Mouse (Mus musculus): ENCODE results near the gene Ccdc88c. TPM values are rescaled to one million over a fixed set of nuclear protein-coding genes. Genes with fewer than 3 reads are reported as not detected.

The Ccdc88c gene
- polyA plus RNA-seq, 1 experiment from 2014 or later: 5.7 TPM

- TF ChIP-seq CTCF (IDR thresholded peaks at IDR 0.05; ENCODE audit: low read depth) (no peak), EP300 (optimal IDR thresholded peaks at IDR 0.05) (no peak)
- no peaks in the 10 kb centered on the region for H3K36me3 ChIP-seq (ENCODE audit: control insufficient read depth, insufficient read depth, low read length)
- no peak overlapping the region for H3K9ac ChIP-seq (ENCODE audit: low read length)
- DNase-seq (ENCODE audit: low spot score) (no peak), ATAC-seq (ENCODE audit: low FRiP score, low TSS enrichment) (no peak)
- H3K4me2 ChIP-seq (replicated peaks; ENCODE audit: low read depth): no peak overlapping the region
- H3K4me1 ChIP-seq (replicated peaks; ENCODE audit: control insufficient read depth, insufficient read depth): no peaks in the 10 kb centered on the region
- no peaks in the 10 kb centered on the region for H3K9me3 ChIP-seq (ENCODE audit: control insufficient read depth, low read length)
- WGBS: 64% methylated on average over 6 of the region's 6 CpGs
- H3K27me3 ChIP-seq (ENCODE audit: control insufficient read depth, insufficient read depth, low read length): peaks cover 5% of the 10 kb centered on the region; the same call in 1 of the 2 replicates
- no peak overlapping the region for H3K27ac ChIP-seq (replicated peaks)
- H3K4me3 ChIP-seq (ENCODE audit: low read depth, low read length): no peak overlapping the region
Measured at GRCm38 (mm10) chr12:100901386-100901785, 127.5 kb downstream of the Ccdc88c start.

DNA sequence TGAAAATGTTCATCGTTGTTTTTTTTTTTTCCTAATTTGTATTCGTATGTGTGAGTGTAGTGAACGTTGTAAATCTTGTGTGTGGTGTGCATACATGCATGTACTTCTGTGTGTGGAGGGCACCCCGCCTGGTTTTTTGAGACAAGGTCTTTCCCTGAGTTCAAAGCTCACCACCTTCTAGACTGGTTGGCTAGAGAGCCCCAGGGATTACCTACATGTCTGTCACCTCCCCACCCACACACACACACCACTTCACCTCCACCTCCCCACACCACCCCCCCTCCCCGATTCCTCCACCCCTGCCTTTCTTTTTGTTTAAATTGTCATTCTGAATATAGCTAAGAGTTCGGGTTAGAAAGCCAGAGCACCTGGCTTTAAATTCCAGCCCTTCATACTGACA lies 128.0 kb downstream of the Ccdc88c start:
- Histone ChIP-seq H3K36me3 (ENCODE audit: control insufficient read depth, insufficient read depth, low read length) (no peaks in the 10 kb centered on the region), H3K4me1 (replicated peaks; ENCODE audit: control insufficient read depth, insufficient read depth) (no peaks in the 10 kb centered on the region), H3K4me2 (replicated peaks; ENCODE audit: low read depth) (no peak overlapping the region), H3K4me3 (ENCODE audit: low read depth, low read length) (no peak overlapping the region), H3K27me3 (ENCODE audit: control insufficient read depth, insufficient read depth, low read length) (peaks cover 5% of the 10 kb centered on the region; the same call in 1 of the 2 replicates), H3K9me3 (ENCODE audit: control insufficient read depth, low read length) (no peaks in the 10 kb centered on the region), H3K27ac (replicated peaks) (no peak overlapping the region), H3K9ac (ENCODE audit: low read length) (no peak overlapping the region)
- TF ChIP-seq EP300 (optimal IDR thresholded peaks at IDR 0.05) (no peak), CTCF (IDR thresholded peaks at IDR 0.05; ENCODE audit: low read depth) (no peak)
- 47% methylated on average over 6 of the region's 6 CpGs for WGBS
- ATAC-seq (ENCODE audit: low FRiP score, low TSS enrichment) (no peak), DNase-seq (ENCODE audit: low spot score) (no peak)

DNA sequence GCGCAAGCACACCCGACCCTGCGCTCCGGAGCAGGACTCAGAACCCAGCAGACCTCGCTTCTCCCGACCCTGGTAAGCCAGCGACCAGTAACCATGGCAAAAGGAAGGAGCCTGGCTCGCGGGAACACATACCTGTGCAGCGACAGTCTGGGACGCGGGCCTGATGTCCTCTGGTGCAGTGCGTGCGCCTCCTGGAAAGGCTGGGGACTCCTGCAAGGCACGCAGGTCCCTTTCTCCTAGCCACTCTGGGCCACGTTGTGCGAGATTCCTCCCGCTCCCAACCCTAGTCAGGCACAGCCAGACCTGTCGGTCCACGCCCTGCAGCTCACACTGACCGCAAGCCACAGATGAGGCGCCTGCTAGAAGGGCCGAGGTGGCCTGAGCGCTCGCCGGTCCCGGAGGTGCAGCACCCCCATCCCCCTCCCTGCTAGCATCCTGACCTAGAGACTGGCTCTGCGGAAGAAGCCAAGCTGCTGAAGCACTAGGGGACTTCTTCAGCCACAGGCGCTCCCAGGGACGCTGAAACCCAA lies 129.7 kb downstream of the Ccdc88c start:
- no peaks in the 10 kb centered on the region for H3K36me3 ChIP-seq (ENCODE audit: control insufficient read depth, insufficient read depth, low read length)
- no peaks in the 10 kb centered on the region for H3K9me3 ChIP-seq (ENCODE audit: control insufficient read depth, low read length)
- H3K9ac ChIP-seq (ENCODE audit: low read length): no peak overlapping the region
- H3K27ac ChIP-seq (replicated peaks): no peak overlapping the region
- TF ChIP-seq EP300 (optimal IDR thresholded peaks at IDR 0.05) (no peak), CTCF (IDR thresholded peaks at IDR 0.05; ENCODE audit: low read depth) (no peak)
- peak overlapping the region; percentile 49 for H3K4me2 ChIP-seq (replicated peaks; ENCODE audit: low read depth)
- H3K27me3 ChIP-seq (ENCODE audit: control insufficient read depth, insufficient read depth, low read length): peaks cover 5% of the 10 kb centered on the region; the same call in 1 of the 2 replicates
- H3K4me1 ChIP-seq (replicated peaks; ENCODE audit: control insufficient read depth, insufficient read depth): no peaks in the 10 kb centered on the region
- H3K4me3 ChIP-seq (ENCODE audit: low read depth, low read length): peak overlapping the region; percentile 26
- 2% methylated on average over 30 of the region's 30 CpGs for WGBS
- 0 out of 2 replicates have a peak, but pooled peaks have one; percentile 30 for ATAC-seq (ENCODE audit: low FRiP score, low TSS enrichment)
- peak; percentile 38 for DNase-seq (ENCODE audit: low spot score)

DNA sequence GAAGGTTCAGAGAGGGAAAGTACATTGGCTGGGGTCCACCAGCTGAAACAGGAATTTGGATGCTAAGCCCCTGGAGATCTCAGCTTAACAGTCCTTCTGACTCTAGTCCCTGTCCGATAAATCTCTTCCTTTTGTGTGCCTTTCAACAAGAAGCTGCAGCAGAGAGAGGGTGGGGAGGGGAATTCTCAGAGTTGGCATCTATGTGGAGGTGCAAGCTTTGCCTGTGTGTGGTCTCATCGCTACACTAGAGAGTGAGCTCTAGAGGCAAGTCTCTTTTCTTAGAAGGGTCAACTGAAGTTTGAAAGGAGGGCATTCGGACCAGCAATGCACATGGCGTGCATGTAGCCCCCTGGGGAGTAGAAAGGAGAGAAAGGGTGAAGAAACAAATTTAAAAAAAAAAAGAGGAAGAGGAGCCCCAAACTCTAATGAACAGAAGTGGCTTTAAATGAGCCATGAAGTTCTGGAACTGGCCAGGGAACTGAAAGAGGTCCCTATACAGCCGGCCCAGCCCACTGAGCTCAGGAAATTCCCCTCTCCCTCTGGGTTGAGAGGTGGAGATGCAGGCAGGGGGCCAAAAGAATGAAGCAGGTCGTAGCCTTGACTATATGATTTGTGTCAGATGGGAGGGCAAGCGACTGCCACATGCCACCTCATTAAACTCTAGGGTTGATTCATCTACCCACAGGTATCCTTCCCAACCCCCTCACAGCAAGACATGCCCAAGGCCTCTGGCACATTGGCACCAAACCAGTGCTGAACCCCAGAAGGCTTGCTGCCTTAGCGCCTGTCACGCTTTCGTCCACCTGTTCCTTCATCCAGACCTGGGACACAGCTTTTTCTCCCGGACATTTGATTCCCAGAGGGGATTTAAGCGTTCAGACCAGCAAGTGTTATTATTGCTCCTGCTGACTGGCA lies 130.9 kb downstream of the Ccdc88c start:
- H3K4me2 ChIP-seq (replicated peaks; ENCODE audit: low read depth): no peak overlapping the region
- DNase-seq (ENCODE audit: low spot score) (no peak), ATAC-seq (ENCODE audit: low FRiP score, low TSS enrichment) (no peak)
- no peak for TF ChIP-seq EP300 (optimal IDR thresholded peaks at IDR 0.05)
- TF ChIP-seq CTCF (IDR thresholded peaks at IDR 0.05; ENCODE audit: low read depth): no peak
- no peak overlapping the region for H3K9ac ChIP-seq (ENCODE audit: low read length)
- 34% methylated on average over 12 of the region's 12 CpGs for WGBS
- H3K4me1 ChIP-seq (replicated peaks; ENCODE audit: control insufficient read depth, insufficient read depth): no peaks in the 10 kb centered on the region
- peak overlapping the region; percentile 26; the same call in 1 of the 2 replicates for H3K4me3 ChIP-seq (ENCODE audit: low read depth, low read length)
- peaks cover 5% of the 10 kb centered on the region; the same call in 1 of the 2 replicates for H3K27me3 ChIP-seq (ENCODE audit: control insufficient read depth, insufficient read depth, low read length)
- no peak overlapping the region for H3K27ac ChIP-seq (replicated peaks)
- no peaks in the 10 kb centered on the region for H3K9me3 ChIP-seq (ENCODE audit: control insufficient read depth, low read length)
- no peaks in the 10 kb centered on the region for H3K36me3 ChIP-seq (ENCODE audit: control insufficient read depth, insufficient read depth, low read length)

DNA sequence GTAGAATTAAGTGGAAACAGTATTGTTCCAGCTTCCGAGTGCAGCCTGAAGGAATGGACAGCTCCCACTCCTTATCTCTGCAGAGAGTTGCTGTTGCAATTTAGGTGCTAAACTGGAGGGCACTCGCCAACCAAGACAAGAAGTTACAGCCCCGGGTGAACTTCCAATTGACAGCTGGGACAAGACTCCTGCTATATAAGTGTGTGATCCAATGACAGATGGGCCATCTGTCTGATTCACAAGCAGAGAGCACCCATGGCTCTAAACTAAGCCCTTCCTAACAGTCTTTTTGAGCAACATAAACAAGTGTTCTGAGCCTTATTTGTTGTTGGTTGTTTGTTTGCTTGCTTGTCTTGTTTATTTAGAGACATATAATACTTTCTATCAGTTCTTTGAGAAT lies 132.2 kb downstream of the Ccdc88c start:
- Histone ChIP-seq H3K27me3 (ENCODE audit: control insufficient read depth, insufficient read depth, low read length) (peaks cover 5% of the 10 kb centered on the region; the same call in 1 of the 2 replicates), H3K27ac (replicated peaks) (no peak overlapping the region), H3K4me3 (ENCODE audit: low read depth, low read length) (no peak overlapping the region), H3K9me3 (ENCODE audit: control insufficient read depth, low read length) (no peaks in the 10 kb centered on the region), H3K4me1 (replicated peaks; ENCODE audit: control insufficient read depth, insufficient read depth) (no peaks in the 10 kb centered on the region), H3K9ac (ENCODE audit: low read length) (no peak overlapping the region), H3K4me2 (replicated peaks; ENCODE audit: low read depth) (no peak overlapping the region), H3K36me3 (ENCODE audit: control insufficient read depth, insufficient read depth, low read length) (no peaks in the 10 kb centered on the region)
- WGBS: 23% methylated on average over 3 of the region's 3 CpGs
- ATAC-seq (ENCODE audit: low FRiP score, low TSS enrichment) (no peak), DNase-seq (ENCODE audit: low spot score) (no peak)
- TF ChIP-seq EP300 (optimal IDR thresholded peaks at IDR 0.05): no peak
- no peak for TF ChIP-seq CTCF (IDR thresholded peaks at IDR 0.05; ENCODE audit: low read depth)

DNA sequence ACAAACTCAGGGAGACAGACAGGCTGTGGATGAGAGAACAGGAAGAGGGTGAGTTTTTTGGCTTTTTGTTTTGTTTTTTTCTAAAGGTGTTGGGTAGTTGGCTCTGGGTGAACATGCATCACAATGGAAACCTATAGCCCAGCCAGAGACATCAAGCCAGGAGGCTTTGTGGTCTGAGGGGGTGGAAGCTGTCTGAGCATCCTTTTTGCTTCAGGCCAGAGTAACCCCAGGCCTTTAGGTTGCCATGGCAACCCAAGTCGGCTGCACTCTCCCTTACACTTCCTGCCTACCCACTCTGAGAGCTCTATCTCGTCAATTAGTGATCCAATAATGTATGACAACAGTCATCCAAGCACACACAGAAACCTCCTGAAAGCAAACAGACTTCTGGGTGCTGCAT lies 133.4 kb downstream of the Ccdc88c start:
- no peaks in the 10 kb centered on the region for H3K4me1 ChIP-seq (replicated peaks; ENCODE audit: control insufficient read depth, insufficient read depth)
- no peak overlapping the region for H3K9ac ChIP-seq (ENCODE audit: low read length)
- peaks cover 5% of the 10 kb centered on the region; the same call in 1 of the 2 replicates for H3K27me3 ChIP-seq (ENCODE audit: control insufficient read depth, insufficient read depth, low read length)
- no peaks in the 10 kb centered on the region for H3K9me3 ChIP-seq (ENCODE audit: control insufficient read depth, low read length)
- H3K36me3 ChIP-seq (ENCODE audit: control insufficient read depth, insufficient read depth, low read length): no peaks in the 10 kb centered on the region
- TF ChIP-seq CTCF (IDR thresholded peaks at IDR 0.05; ENCODE audit: low read depth): no peak
- no peak for TF ChIP-seq EP300 (optimal IDR thresholded peaks at IDR 0.05)
- no peak for ATAC-seq (ENCODE audit: low FRiP score, low TSS enrichment)
- H3K4me2 ChIP-seq (replicated peaks; ENCODE audit: low read depth): no peak overlapping the region
- DNase-seq (ENCODE audit: low spot score): no peak
- no peak overlapping the region for H3K27ac ChIP-seq (replicated peaks)
- WGBS: 7% methylated on average over 2 of the region's 2 CpGs
- no peak overlapping the region for H3K4me3 ChIP-seq (ENCODE audit: low read depth, low read length)

All from stomach, postnatal 0 days (tissue).